ENCODE assay signal across 12 mouse cellular contexts in the genomic region with DNA sequence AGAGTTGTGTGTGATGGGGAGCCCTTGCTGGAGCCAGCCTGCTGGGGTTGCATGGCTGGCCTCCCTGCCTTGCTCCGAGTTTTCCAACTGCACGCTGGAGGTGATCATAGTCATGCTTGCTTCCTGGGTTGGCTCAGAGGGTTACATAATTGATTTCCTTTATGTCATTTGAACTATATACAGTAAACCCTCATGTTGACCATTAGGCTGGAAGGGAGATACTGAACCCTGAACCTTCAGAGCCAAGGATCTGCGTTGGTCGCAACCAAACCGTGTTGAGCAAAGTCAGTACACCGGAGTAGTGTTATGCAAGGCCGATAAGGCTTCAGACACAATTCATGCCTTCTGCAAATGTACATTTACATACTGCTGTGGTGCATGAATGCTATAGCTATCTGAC. TPM values are rescaled to one million over a fixed set of nuclear protein-coding genes. Genes with fewer than 3 reads are reported as not detected.
DNase-seq lines count a peak whose midpoint lies in the region; ATAC-seq lines count a peak whose summit lies in the region.
"Had no signal": no experiment of that assay in that cellular context is flagged by ENCODE, and none has a peak within 500 bp of the region (broad histone marks: within the 10 kb centered on the region; RNA-seq: fewer than 3 reads in every experiment).

No protein-coding gene starts in this region.

- no peak for ATAC-seq in forebrain, embryonic 14.5 days
- no peak for ATAC-seq in forebrain, embryonic 13.5 days
- no peak for ATAC-seq in lung, embryonic 16.5 days (ENCODE audit: low read depth)
- ATAC-seq in megakaryocyte progenitor cell, adult 5-6 weeks (replicated peaks; ENCODE audit: poor library complexity), result peak; percentile 54

- H3K9ac ChIP-seq in forebrain, embryonic 14.5 days (ENCODE audit: low read length), result no peak overlapping the region
- no peak overlapping the region for H3K9ac ChIP-seq in forebrain, embryonic 13.5 days
- no peak overlapping the region for H3K9ac ChIP-seq in lung, embryonic 16.5 days (ENCODE audit: low read length)

- no peak overlapping the region for H3K27ac ChIP-seq in forebrain, embryonic 14.5 days (ENCODE audit: low read depth, low read length)
- H3K27ac ChIP-seq in forebrain, embryonic 13.5 days, result no peak overlapping the region
- H3K27ac ChIP-seq in lung, embryonic 16.5 days (ENCODE audit: low read length), result no peak overlapping the region

- no peaks in the 10 kb centered on the region for H3K27me3 ChIP-seq in forebrain, embryonic 14.5 days (replicated peaks; ENCODE audit: control insufficient read depth, insufficient read depth, low read length)
- no peaks in the 10 kb centered on the region for H3K27me3 ChIP-seq in forebrain, embryonic 13.5 days
- H3K27me3 ChIP-seq in lung, embryonic 16.5 days (ENCODE audit: control insufficient read depth, insufficient read depth, low read depth, low read length), result no peaks in the 10 kb centered on the region

- peak overlapping the region; percentile 47; the same call in 1 of the 2 replicates for H3K4me2 ChIP-seq in forebrain, embryonic 14.5 days (ENCODE audit: low read length)
- no peak overlapping the region for H3K4me2 ChIP-seq in forebrain, embryonic 13.5 days
- H3K4me2 ChIP-seq in lung, embryonic 16.5 days (ENCODE audit: low read depth, low read length), result peak overlapping the region; percentile 76

- no peak for DNase-seq in forebrain, embryonic 14.5 days (ENCODE audit: low spot score)
- DNase-seq in lung, adult 18-20 months, result no peak
- DNase-seq in kidney, postnatal 36 days, result peak; percentile 17 to 33
- DNase-seq in thymus, postnatal 4 days, result no peak
- DNase-seq in adrenal gland, postnatal 36 days, result no peak

- no peaks in the 10 kb centered on the region for H3K4me1 ChIP-seq in forebrain, embryonic 14.5 days (ENCODE audit: control insufficient read depth, insufficient read depth, low read length)
- H3K4me1 ChIP-seq in forebrain, embryonic 13.5 days, result peaks cover 6% of the 10 kb centered on the region
- peaks cover 3% of the 10 kb centered on the region; the same call in 1 of the 2 replicates for H3K4me1 ChIP-seq in lung, embryonic 16.5 days (replicated peaks; ENCODE audit: control insufficient read depth, insufficient read depth, low read length)

- no peaks in the 10 kb centered on the region for H3K9me3 ChIP-seq in forebrain, embryonic 14.5 days (replicated peaks; ENCODE audit: control insufficient read depth, low read length)
- H3K9me3 ChIP-seq in forebrain, embryonic 13.5 days (replicated peaks), result no peaks in the 10 kb centered on the region
- H3K9me3 ChIP-seq in lung, embryonic 16.5 days (ENCODE audit: control insufficient read depth, low read length), result no peaks in the 10 kb centered on the region

- H3K4me3 ChIP-seq in forebrain, embryonic 14.5 days (ENCODE audit: low read depth, low read length), result no peak overlapping the region
- H3K4me3 ChIP-seq in forebrain, embryonic 13.5 days, result no peak overlapping the region
- H3K4me3 ChIP-seq in lung, embryonic 16.5 days (ENCODE audit: low read length), result no peak overlapping the region

- 86% methylated on average over 7 of the region's 7 CpGs for WGBS in forebrain, embryonic 14.5 days
- 79% methylated on average over 7 of the region's 7 CpGs for WGBS in forebrain, embryonic 13.5 days
- 66% methylated on average over 7 of the region's 7 CpGs for WGBS in lung, embryonic 16.5 days

- H3K36me3 ChIP-seq in forebrain, embryonic 14.5 days (ENCODE audit: control insufficient read depth, insufficient read depth, low read length), result no peaks in the 10 kb centered on the region
- H3K36me3 ChIP-seq in forebrain, embryonic 13.5 days (ENCODE audit: poor library complexity, severe bottlenecking), result no peaks in the 10 kb centered on the region
- no peaks in the 10 kb centered on the region for H3K36me3 ChIP-seq in lung, embryonic 16.5 days (ENCODE audit: control insufficient read depth, insufficient read depth, low read length)

RNA-seq across cellular contexts. Expression of gene Fmo5, which starts 0.7 kb away (rescaled TPM):
- polyA plus RNA-seq in forebrain, embryonic 14.5 days (2014; fragmentation: Nextera tagmentation; extraction: Ambion mirVana), result 0.51 and 0.67 TPM in 2 replicates
- 0.39 and 0.43 TPM in 2 replicates for polyA plus RNA-seq in forebrain, embryonic 13.5 days (2015; fragmentation: Nextera tagmentation; extraction: Ambion mirVana)
- 3.9 and 5.3 TPM in 2 replicates for polyA plus RNA-seq in lung, embryonic 16.5 days (2015; fragmentation: Nextera tagmentation; extraction: Ambion mirVana)
- total RNA-seq in megakaryocyte progenitor cell, adult 5-6 weeks (2015), result 5.0 and 7.8 TPM in 2 replicates
- total RNA-seq in megakaryocyte progenitor cell, adult 5-6 weeks (2017), result 3.3 and 4.2 TPM in 2 replicates
- total RNA-seq in adrenal gland, postnatal 36 days (2021), result 10 to 100 TPM in 1 of 2 experiments, 1 to 10 TPM in 1; 8.9 to 13.3 TPM

RNA-seq across cellular contexts. Expression of gene Chd1l, which starts 17.9 kb away (rescaled TPM):
- polyA plus RNA-seq in forebrain, embryonic 14.5 days (2014; fragmentation: Nextera tagmentation; extraction: Ambion mirVana), result 6.2 and 6.8 TPM in 2 replicates
- 10.6 and 11.9 TPM in 2 replicates for polyA plus RNA-seq in forebrain, embryonic 13.5 days (2015; fragmentation: Nextera tagmentation; extraction: Ambion mirVana)
- 16.5 and 17.9 TPM in 2 replicates for polyA plus RNA-seq in lung, embryonic 16.5 days (2015; fragmentation: Nextera tagmentation; extraction: Ambion mirVana)
- 21.1 and 21.3 TPM in 2 replicates for total RNA-seq in megakaryocyte progenitor cell, adult 5-6 weeks (2015)
- 45.9 and 57.4 TPM in 2 replicates for total RNA-seq in megakaryocyte progenitor cell, adult 5-6 weeks (2017)
- total RNA-seq in adrenal gland, postnatal 36 days (2021), result 10 to 100 TPM in 1 of 2 experiments, 1 to 10 TPM in 1; 9.8 to 18.5 TPM

RNA-seq across cellular contexts. Expression of gene Prkab2, which starts 30.1 kb away (rescaled TPM):
- 5.3 and 6.8 TPM in 2 replicates for polyA plus RNA-seq in forebrain, embryonic 14.5 days (2014; fragmentation: Nextera tagmentation; extraction: Ambion mirVana)
- polyA plus RNA-seq in forebrain, embryonic 13.5 days (2015; fragmentation: Nextera tagmentation; extraction: Ambion mirVana), result 5.6 and 6.8 TPM in 2 replicates
- polyA plus RNA-seq in lung, embryonic 16.5 days (2015; fragmentation: Nextera tagmentation; extraction: Ambion mirVana), result 4.9 and 5.2 TPM in 2 replicates
- total RNA-seq in megakaryocyte progenitor cell, adult 5-6 weeks (2015), result 3.4 and 4.0 TPM in 2 replicates
- total RNA-seq in megakaryocyte progenitor cell, adult 5-6 weeks (2017), result 2.7 and 4.0 TPM in 2 replicates
- total RNA-seq in adrenal gland, postnatal 36 days (2021), result 10 to 100 TPM in 1 of 2 experiments, 1 to 10 TPM in 1; 7.5 to 10.5 TPM

RNA-seq across cellular contexts. Expression of gene Gm17651, which starts 46.6 kb away (rescaled TPM):
- polyA plus RNA-seq in forebrain, embryonic 14.5 days (2014; fragmentation: Nextera tagmentation; extraction: Ambion mirVana), result not detected in 2 replicates
- not detected in 2 replicates for polyA plus RNA-seq in forebrain, embryonic 13.5 days (2015; fragmentation: Nextera tagmentation; extraction: Ambion mirVana)
- not detected in 2 replicates for polyA plus RNA-seq in lung, embryonic 16.5 days (2015; fragmentation: Nextera tagmentation; extraction: Ambion mirVana)
- not detected in 2 replicates for total RNA-seq in megakaryocyte progenitor cell, adult 5-6 weeks (2015)
- total RNA-seq in megakaryocyte progenitor cell, adult 5-6 weeks (2017), result not detected in 2 replicates
- total RNA-seq in adrenal gland, postnatal 36 days (2021), result not detected
- total RNA-seq: gastrocnemius, postnatal 25 days; left cerebral cortex, adult 2 months; neutrophil, adult 5-6 weeks had no signal
- polyA plus RNA-seq: C2C12 had no signal

Comparison
In these comparisons a context has a peak if more than half of its experiments do, and no peak if none do; other contexts are left out.
1. DNase-seq: peak in kidney, postnatal 36 days (2 of 2); none in forebrain, embryonic 14.5 days (single experiment), lung, adult 18-20 months (0 of 2), thymus, postnatal 4 days (single experiment) and adrenal gland, postnatal 36 days (0 of 2).